8 mouse cellular contexts compared by ENCODE assay signal in genomic region chr7:132226379-132227074, GRCm38 (mm10).
A peak's percentile ranks its signal among the peaks of the same experiment; 100 is the strongest.
DNase-seq lines count a peak whose midpoint lies in the region; ATAC-seq and TF ChIP-seq lines count a peak whose summit lies in the region.

No protein-coding gene starts in this region.

- no peaks in the 10 kb centered on the region for H3K36me3 ChIP-seq in E14TG2a.4 (ENCODE audit: insufficient read depth, low read length)
- no peaks in the 10 kb centered on the region for H3K36me3 ChIP-seq in forebrain, embryonic 10.5 days (replicated peaks)
- H3K36me3 ChIP-seq in liver, embryonic 14.5 days (replicated peaks; ENCODE audit: control insufficient read depth, insufficient read depth, low read depth) = no peaks in the 10 kb centered on the region
- H3K36me3 ChIP-seq in neural tube, embryonic 14.5 days (ENCODE audit: control insufficient read depth, insufficient read depth, low read length) = no peaks in the 10 kb centered on the region

- WGBS in forebrain, embryonic 10.5 days = 63% methylated on average over 6 of the region's 6 CpGs
- 47% methylated on average over 6 of the region's 6 CpGs for WGBS in liver, embryonic 14.5 days (ENCODE audit: insufficient replicate concordance)
- 66% methylated on average over 6 of the region's 6 CpGs for WGBS in neural tube, embryonic 14.5 days

- no peak overlapping the region for H3K4me3 ChIP-seq in E14TG2a.4 (replicated peaks; ENCODE audit: low read length)
- no peak overlapping the region for H3K4me3 ChIP-seq in forebrain, embryonic 10.5 days
- no peak overlapping the region for H3K4me3 ChIP-seq in liver, embryonic 14.5 days (ENCODE audit: insufficient read depth in 1 of 2, low read depth in 2 of 2, low read length in 2 of 2)
- no peak overlapping the region for H3K4me3 ChIP-seq in neural tube, embryonic 14.5 days (ENCODE audit: low read depth, low read length)

- TF ChIP-seq EP300 in liver, embryonic 14.5 days (IDR thresholded peaks at IDR 0.05; ENCODE audit: low read depth) = no peak

- no peaks in the 10 kb centered on the region for H3K4me1 ChIP-seq in E14TG2a.4 (replicated peaks; ENCODE audit: low read depth, low read length)
- peaks cover 8% of the 10 kb centered on the region for H3K4me1 ChIP-seq in forebrain, embryonic 10.5 days
- no peaks in the 10 kb centered on the region for H3K4me1 ChIP-seq in liver, embryonic 14.5 days (replicated peaks; ENCODE audit: control insufficient read depth in 2 of 2, insufficient read depth in 2 of 2, low read length in 1 of 2)
- H3K4me1 ChIP-seq in neural tube, embryonic 14.5 days (ENCODE audit: control insufficient read depth, insufficient read depth, low read length) = no peaks in the 10 kb centered on the region

- intact Hi-C loops in heart, postnatal 14 days (cut with DNase I) = loop anchor here (1.0 to 5.0 kb wide), 5 partner anchors 90 to 411 kb away; partner anchors contain the start of gene Chst15

- no peaks in the 10 kb centered on the region for H3K9me3 ChIP-seq in E14TG2a.4 (ENCODE audit: low read length)
- no peaks in the 10 kb centered on the region for H3K9me3 ChIP-seq in forebrain, embryonic 10.5 days
- no peaks in the 10 kb centered on the region for H3K9me3 ChIP-seq in liver, embryonic 14.5 days (ENCODE audit: control insufficient read depth, low read length)
- no peaks in the 10 kb centered on the region for H3K9me3 ChIP-seq in neural tube, embryonic 14.5 days (ENCODE audit: control insufficient read depth, low read length)

- peak; percentile 78 for TF ChIP-seq CTCF in E14TG2a.4 (conservative IDR thresholded peaks at IDR 0.05; ENCODE audit: low read length)
- peak; percentile 86 for TF ChIP-seq CTCF in liver, embryonic 14.5 days (IDR thresholded peaks at IDR 0.05; ENCODE audit: low read depth)

- H3K27me3 ChIP-seq in E14TG2a.4 (ENCODE audit: insufficient read depth, low read length) = peaks cover 13% of the 10 kb centered on the region
- H3K27me3 ChIP-seq in forebrain, embryonic 10.5 days (ENCODE audit: poor library complexity, severe bottlenecking) = peaks cover 9% of the 10 kb centered on the region; the same call in 1 of the 2 replicates
- H3K27me3 ChIP-seq in liver, embryonic 14.5 days (ENCODE audit: control insufficient read depth, insufficient read depth, low read length) = no peaks in the 10 kb centered on the region
- no peaks in the 10 kb centered on the region for H3K27me3 ChIP-seq in neural tube, embryonic 14.5 days (ENCODE audit: control insufficient read depth, insufficient read depth, low read length)

- H3K4me2 ChIP-seq in liver, embryonic 14.5 days (ENCODE audit: low read depth) = no peak overlapping the region
- no peak overlapping the region for H3K4me2 ChIP-seq in neural tube, embryonic 14.5 days (ENCODE audit: low read depth, low read length)

- no peak overlapping the region for H3K27ac ChIP-seq in forebrain, embryonic 10.5 days
- no peak overlapping the region for H3K27ac ChIP-seq in liver, embryonic 14.5 days
- no peak overlapping the region for H3K27ac ChIP-seq in neural tube, embryonic 14.5 days (ENCODE audit: low read depth, low read length)

- peak; percentile 64 for DNase-seq in brain, embryonic 18.5 days (ENCODE audit: low read depth, low spot score)
- peak; percentile 79 for DNase-seq in forebrain, embryonic 10.5 days (ENCODE audit: extremely low spot score, low spot score)
- DNase-seq in heart, postnatal 14 days = peak; percentile 80 to 94
- peak; percentile 88 to 91 for DNase-seq in kidney, postnatal 36 days
- peak; percentile 45 to 64 (median 55) for DNase-seq in liver, embryonic 14.5 days (ENCODE audit: low read depth in 3 of 3, low spot score in 3 of 3)
- DNase-seq in testis, postnatal 10 days (ENCODE audit: low spot score) = peak; percentile 89

- H3K9ac ChIP-seq in liver, embryonic 14.5 days (replicated peaks) = no peak overlapping the region
- no peak overlapping the region for H3K9ac ChIP-seq in neural tube, embryonic 14.5 days (replicated peaks; ENCODE audit: low read depth, low read length)

- ATAC-seq in liver, embryonic 14.5 days (ENCODE audit: insufficient read depth) = 0 out of 2 replicates have a peak, but pooled peaks have one; percentile 33
- peak; percentile 50; the same call in 1 of the 2 replicates for ATAC-seq in neural tube, embryonic 14.5 days (ENCODE audit: low read depth)
